Comparison of ENCODE assay signal across 8 mouse cellular contexts in the genomic region with DNA sequence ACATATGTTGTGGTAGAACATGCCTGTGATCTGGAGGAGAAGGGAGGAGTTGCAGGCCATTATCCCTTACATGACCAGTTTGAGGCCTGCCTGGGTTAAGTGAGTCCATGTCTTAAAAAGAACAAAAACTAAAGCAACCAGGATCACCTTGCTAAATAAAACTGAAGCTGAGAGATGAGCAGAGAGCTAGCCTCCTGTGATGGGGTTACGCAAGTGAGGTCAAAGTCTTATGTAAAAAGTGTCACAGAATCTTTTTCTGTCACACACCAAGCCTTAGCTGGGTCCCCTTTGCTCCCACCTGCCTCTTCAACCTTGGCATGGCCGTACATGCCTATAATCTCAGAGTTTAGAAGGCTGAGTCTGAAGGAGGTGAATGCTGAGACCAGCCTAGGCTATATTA. TPM values are rescaled to one million over a fixed set of nuclear protein-coding genes. Genes with fewer than 3 reads are reported as not detected.
DNase-seq lines count a peak whose midpoint lies in the region; ATAC-seq and TF ChIP-seq lines count a peak whose summit lies in the region.

No protein-coding gene starts in this region.

- H3K4me2 ChIP-seq in heart, embryonic 12.5 days, result peak overlapping the region; percentile 83
- H3K4me2 ChIP-seq in hindbrain, embryonic 13.5 days, result peak overlapping the region; percentile 72

- H3K4me1 ChIP-seq in heart, embryonic 12.5 days (replicated peaks), result peaks cover 16% of the 10 kb centered on the region
- H3K4me1 ChIP-seq in MEL (ENCODE audit: control insufficient read depth in 1 of 2, insufficient read depth in 2 of 2, low read length in 2 of 2), result peaks cover 0 to 7% of the 10 kb centered on the region in 2 experiments; a peak in 2 of 4 replicates
- H3K4me1 ChIP-seq in hindbrain, embryonic 13.5 days (replicated peaks), result peaks cover 17% of the 10 kb centered on the region
- H3K4me1 ChIP-seq in midbrain, embryonic 10.5 days, result peaks cover 18% of the 10 kb centered on the region

- peaks cover 7% of the 10 kb centered on the region; the same call in 1 of the 2 replicates for H3K79me2 ChIP-seq in MEL (ENCODE audit: control insufficient read depth, insufficient read depth, low read length, poor library complexity)

- intact Hi-C loops in heart, postnatal 36 days (cut with DNase I), result no loop called here
- intact Hi-C loops in gastrocnemius, postnatal 14 days (cut with DNase I; ENCODE audit: low total_unique reads), result no loop called here

- H3K27ac ChIP-seq in heart, embryonic 12.5 days (ENCODE audit: poor library complexity, severe bottlenecking), result no peak overlapping the region
- H3K27ac ChIP-seq in MEL (ENCODE audit: control insufficient read depth, low read depth, low read length), result no peak overlapping the region
- H3K27ac ChIP-seq in hindbrain, embryonic 13.5 days, result no peak overlapping the region
- H3K27ac ChIP-seq in midbrain, embryonic 10.5 days (replicated peaks), result no peak overlapping the region

- H3K4me3 ChIP-seq in heart, embryonic 12.5 days, result peak overlapping the region; percentile 94
- H3K4me3 ChIP-seq in MEL (ENCODE audit: control insufficient read depth in 1 of 2, insufficient read depth in 1 of 2, low read depth in 2 of 2, low read length in 2 of 2), result peak overlapping the region in 1 of 2 experiments; percentile 78; a peak in 2 of 4 replicates
- peak overlapping the region; percentile 78 for H3K4me3 ChIP-seq in hindbrain, embryonic 13.5 days
- H3K4me3 ChIP-seq in midbrain, embryonic 10.5 days, result peak overlapping the region; percentile 77

- H3K9me3 ChIP-seq in heart, embryonic 12.5 days (replicated peaks), result peaks cover 8% of the 10 kb centered on the region; the same call in 1 of the 2 replicates
- no peaks in the 10 kb centered on the region for H3K9me3 ChIP-seq in MEL (replicated peaks; ENCODE audit: insufficient read depth, low read length)
- peaks cover 3% of the 10 kb centered on the region; the same call in 1 of the 2 replicates for H3K9me3 ChIP-seq in hindbrain, embryonic 13.5 days
- no peaks in the 10 kb centered on the region for H3K9me3 ChIP-seq in midbrain, embryonic 10.5 days (replicated peaks)

- WGBS in heart, embryonic 12.5 days, result 82% methylated on average over 2 of the region's 2 CpGs
- WGBS in hindbrain, embryonic 13.5 days, result 87% methylated on average over 2 of the region's 2 CpGs
- 84% methylated on average over 2 of the region's 2 CpGs for WGBS in midbrain, embryonic 10.5 days

- no peak for TF ChIP-seq CTCF in MEL (IDR thresholded peaks at IDR 0.05 in 2 of 3, conservative IDR thresholded peaks at IDR 0.05 in 1 of 3; ENCODE audit: control insufficient read depth in 1 of 3, insufficient read depth in 1 of 3, low read depth in 2 of 3, low read length in 3 of 3, poor library complexity in 1 of 3, severe bottlenecking in 1 of 3)

- 0 out of 2 replicates have a peak, but pooled peaks cover 4% of the 10 kb centered on the region for H3K36me3 ChIP-seq in heart, embryonic 12.5 days
- peaks cover 0 to 10% of the 10 kb centered on the region in 2 experiments; a peak in 2 of 4 replicates for H3K36me3 ChIP-seq in MEL (ENCODE audit: control insufficient read depth in 1 of 2, insufficient read depth in 2 of 2, low read length in 2 of 2)
- H3K36me3 ChIP-seq in hindbrain, embryonic 13.5 days, result peaks cover 10% of the 10 kb centered on the region
- peaks cover 3% of the 10 kb centered on the region; the same call in 1 of the 2 replicates for H3K36me3 ChIP-seq in midbrain, embryonic 10.5 days

- no peak for DNase-seq in heart, postnatal 36 days
- no peak for DNase-seq in MEL (ENCODE audit: low read depth, low spot score)
- DNase-seq in midbrain, embryonic 10.5 days (ENCODE audit: low spot score), result no peak
- no peak for DNase-seq in spleen, adult 18-20 months
- DNase-seq in adrenal gland, adult 8-10 months, result no peak
- DNase-seq in gastrocnemius, postnatal 14 days, result no peak

- no peaks in the 10 kb centered on the region for H3K27me3 ChIP-seq in heart, embryonic 12.5 days (replicated peaks)
- no peaks in the 10 kb centered on the region for H3K27me3 ChIP-seq in MEL (ENCODE audit: control insufficient read depth in 1 of 2, insufficient read depth in 2 of 2, low read length in 2 of 2)
- peaks cover 11% of the 10 kb centered on the region for H3K27me3 ChIP-seq in hindbrain, embryonic 13.5 days
- no peaks in the 10 kb centered on the region for H3K27me3 ChIP-seq in midbrain, embryonic 10.5 days (ENCODE audit: low read depth, poor library complexity, severe bottlenecking)

- no peak overlapping the region for H3K9ac ChIP-seq in heart, embryonic 12.5 days
- peak overlapping the region; percentile 89; the same call in 1 of the 2 replicates for H3K9ac ChIP-seq in MEL (ENCODE audit: control insufficient read depth, low read depth, low read length, poor library complexity, severe bottlenecking)
- peak overlapping the region; percentile 92 for H3K9ac ChIP-seq in hindbrain, embryonic 13.5 days

- no peak for TF ChIP-seq POLR2A in MEL (IDR thresholded peaks at IDR 0.05; ENCODE audit: control insufficient read depth in 1 of 2, insufficient read depth in 1 of 2, low read depth in 1 of 2, low read length in 2 of 2, poor library complexity in 1 of 2)

- TF ChIP-seq RAD21 in MEL (IDR thresholded peaks at IDR 0.05; ENCODE audit: low read depth, low read length), result no peak

- no peak for TF ChIP-seq EP300 in MEL (IDR thresholded peaks at IDR 0.05; ENCODE audit: low read depth in 1 of 2, low read length in 2 of 2)

- ATAC-seq in heart, embryonic 12.5 days (ENCODE audit: insufficient number of reproducible peaks, low FRiP score), result no peak
- no peak for ATAC-seq in hindbrain, embryonic 13.5 days (ENCODE audit: low FRiP score)

TF ChIP-seq in MEL, 35 proteins besides CTCF, POLR2A, EP300 and RAD21 (continues in another document):
- TF ChIP-seq JUND (IDR thresholded peaks at IDR 0.05; ENCODE audit: low read depth, low read length), result no peak

RNA-seq across cellular contexts. Expression of a gene that starts 0.6 kb away (rescaled TPM):
- 1.7 and 2.9 TPM in 2 replicates for polyA plus RNA-seq in heart, embryonic 12.5 days (2016; fragmentation: Nextera tagmentation; extraction: Ambion mirVana)
- total RNA-seq in heart, postnatal 36 days (2021), result under 1 TPM; 0.65 to 0.78 TPM
- 0.92 and 0.96 TPM in 2 replicates for total RNA-seq in MEL (2012; rRNA removed)
- 1 to 10 TPM in 1 of 2 experiments, not detected in 1; 3.2 TPM for polyA plus RNA-seq in MEL (2012; ENCODE audit: insufficient read depth in 1 of 2, insufficient read length in 2 of 2, low read depth in 1 of 2, low replicate concordance in 2 of 2, missing spikeins in 1 of 2)
- 0.36 TPM in 1 of 2 replicates, not detected in the other for polyA plus RNA-seq in hindbrain, embryonic 13.5 days (2015; fragmentation: Nextera tagmentation; extraction: Ambion mirVana)
- polyA plus RNA-seq in midbrain, embryonic 10.5 days (2016; fragmentation: Nextera tagmentation; extraction: Ambion mirVana), result 2.6 and 4.6 TPM in 2 replicates
- 1 to 10 TPM in 3 of 4 experiments, under 1 TPM in 1; 0.87 to 2.2 (median 1.8) TPM for total RNA-seq in adrenal gland, adult 8-10 months (2022)
- total RNA-seq in gastrocnemius, postnatal 14 days (2021), result under 1 TPM; 0.51 to 0.78 TPM

RNA-seq across cellular contexts. Expression of a gene that starts 2.7 kb away (rescaled TPM):
- 16.7 and 17.0 TPM in 2 replicates for polyA plus RNA-seq in heart, embryonic 12.5 days (2016; fragmentation: Nextera tagmentation; extraction: Ambion mirVana)
- total RNA-seq in heart, postnatal 36 days (2021), result 10 to 100 TPM; 12.0 to 12.5 TPM
- 4.3 and 4.5 TPM in 2 replicates for total RNA-seq in MEL (2012; rRNA removed)
- polyA plus RNA-seq in MEL (2012; ENCODE audit: insufficient read depth in 1 of 2, insufficient read length in 2 of 2, low read depth in 1 of 2, low replicate concordance in 2 of 2, missing spikeins in 1 of 2), result 1 to 10 TPM in 1 of 2 experiments, not detected in 1; 8.1 TPM
- 21.4 and 21.6 TPM in 2 replicates for polyA plus RNA-seq in hindbrain, embryonic 13.5 days (2015; fragmentation: Nextera tagmentation; extraction: Ambion mirVana)
- polyA plus RNA-seq in midbrain, embryonic 10.5 days (2016; fragmentation: Nextera tagmentation; extraction: Ambion mirVana), result 19.3 and 22.5 TPM in 2 replicates
- total RNA-seq in adrenal gland, adult 8-10 months (2022), result 10 to 100 TPM; 13.9 to 18.4 (median 16.1) TPM
- total RNA-seq in gastrocnemius, postnatal 14 days (2021), result 10 to 100 TPM in 1 of 2 experiments, 1 to 10 TPM in 1; 7.8 to 10.6 TPM

RNA-seq across cellular contexts. Expression of a gene that starts 6.3 kb away (rescaled TPM):
- polyA plus RNA-seq in heart, embryonic 12.5 days (2016; fragmentation: Nextera tagmentation; extraction: Ambion mirVana), result 18.4 and 19.5 TPM in 2 replicates
- total RNA-seq in heart, postnatal 36 days (2021), result 1 to 10 TPM in 1 of 2 experiments, under 1 TPM in 1; 0.81 to 1.3 TPM
- total RNA-seq in MEL (2012; rRNA removed), result 0.31 and 0.42 TPM in 2 replicates
- under 1 TPM in 1 of 2 experiments, not detected in 1; 0.82 TPM for polyA plus RNA-seq in MEL (2012; ENCODE audit: insufficient read depth in 1 of 2, insufficient read length in 2 of 2, low read depth in 1 of 2, low replicate concordance in 2 of 2, missing spikeins in 1 of 2)
- polyA plus RNA-seq in hindbrain, embryonic 13.5 days (2015; fragmentation: Nextera tagmentation; extraction: Ambion mirVana), result 13.1 and 16.8 TPM in 2 replicates
- polyA plus RNA-seq in midbrain, embryonic 10.5 days (2016; fragmentation: Nextera tagmentation; extraction: Ambion mirVana), result 13.7 and 14.8 TPM in 2 replicates
- total RNA-seq in adrenal gland, adult 8-10 months (2022), result 100 to 1,000 TPM in 1 of 4 experiments, 10 to 100 TPM in 3; 22.5 to 102 (median 57.8) TPM
- total RNA-seq in gastrocnemius, postnatal 14 days (2021), result 1 to 10 TPM; 1.0 to 1.1 TPM

RNA-seq across cellular contexts. Expression of a gene that starts 12.4 kb away (rescaled TPM):
- polyA plus RNA-seq in heart, embryonic 12.5 days (2016; fragmentation: Nextera tagmentation; extraction: Ambion mirVana), result 56.8 and 59.0 TPM in 2 replicates
- 10 to 100 TPM; 22.0 to 23.0 TPM for total RNA-seq in heart, postnatal 36 days (2021)
- 15.0 and 16.2 TPM in 2 replicates for total RNA-seq in MEL (2012; rRNA removed)
- polyA plus RNA-seq in MEL (2012; ENCODE audit: insufficient read depth in 1 of 2, insufficient read length in 2 of 2, low read depth in 1 of 2, low replicate concordance in 2 of 2, missing spikeins in 1 of 2), result 10 to 100 TPM in 1 of 2 experiments, not detected in 1; 24.6 TPM
- polyA plus RNA-seq in hindbrain, embryonic 13.5 days (2015; fragmentation: Nextera tagmentation; extraction: Ambion mirVana), result 118 and 126 TPM in 2 replicates
- 95.4 and 96.9 TPM in 2 replicates for polyA plus RNA-seq in midbrain, embryonic 10.5 days (2016; fragmentation: Nextera tagmentation; extraction: Ambion mirVana)
- total RNA-seq in adrenal gland, adult 8-10 months (2022), result 100 to 1,000 TPM in 1 of 4 experiments, 10 to 100 TPM in 3; 60.5 to 112 (median 82.7) TPM
- 10 to 100 TPM; 16.0 to 17.4 TPM for total RNA-seq in gastrocnemius, postnatal 14 days (2021)

RNA-seq across cellular contexts. Expression of a gene that starts 29.4 kb away (rescaled TPM):
- 17.2 and 20.2 TPM in 2 replicates for polyA plus RNA-seq in heart, embryonic 12.5 days (2016; fragmentation: Nextera tagmentation; extraction: Ambion mirVana)
- total RNA-seq in heart, postnatal 36 days (2021), result 10 to 100 TPM in 1 of 2 experiments, 1 to 10 TPM in 1; 6.0 to 11.4 TPM
- total RNA-seq in MEL (2012; rRNA removed), result not detected in 2 replicates
- polyA plus RNA-seq in MEL (2012; ENCODE audit: insufficient read depth in 1 of 2, insufficient read length in 2 of 2, low read depth in 1 of 2, low replicate concordance in 2 of 2, missing spikeins in 1 of 2), result under 1 TPM in 1 of 2 experiments, not detected in 1; 0.19 TPM
- 84.2 and 90.1 TPM in 2 replicates for polyA plus RNA-seq in hindbrain, embryonic 13.5 days (2015; fragmentation: Nextera tagmentation; extraction: Ambion mirVana)
- 54.9 and 76.3 TPM in 2 replicates for polyA plus RNA-seq in midbrain, embryonic 10.5 days (2016; fragmentation: Nextera tagmentation; extraction: Ambion mirVana)
- total RNA-seq in adrenal gland, adult 8-10 months (2022), result 10 to 100 TPM; 20.8 to 35.8 (median 30.0) TPM
- 10 to 100 TPM; 18.2 to 20.9 TPM for total RNA-seq in gastrocnemius, postnatal 14 days (2021)

Comparison
In these comparisons a context has a peak if more than half of its experiments do, and no peak if none do; other contexts are left out.
1. RNA of a gene that starts 6.3 kb away (total RNA-seq): 22.5 to 102 TPM in adrenal gland, adult 8-10 months; 0.81 to 1.3 TPM in heart, postnatal 36 days, 1.0 to 1.1 TPM in gastrocnemius, postnatal 14 days and 0.31 to 0.42 TPM in MEL; every median in the first group is over 10 times any median in the second.